Mouse (Mus musculus) lung, embryonic 14.5 days (tissue): ENCODE results near the gene 4930442H23Rik. TPM values are rescaled to one million over a fixed set of nuclear protein-coding genes. Genes with fewer than 3 reads are reported as not detected.
"Not testable (repeated sequence)": the region's sequence is repeated elsewhere in the genome, so short reads cannot be mapped to it uniquely, and the experiment has no call there.

Source experiments
- ATAC-seq: fragments of 200-750 bp; cut with Nextera tagmentation; 2 replicates; pipeline ENCODE4 v1.8.0; 2017; ENCODE audit warnings: mild to moderate bottlenecking, moderate TSS enrichment, moderate library complexity; ENCODE audit not compliant: insufficient read depth
- DNase-seq: peaks from one replicate; pipeline ENCODE4 v3.0.0-alpha.2; 2015
- H3K27ac ChIP-seq: fragments of 300-500 bp; sonication (generic); 2 replicates; pipeline ENCODE4 v1.5.1; 2014; ENCODE audit warnings: low read depth, mild to moderate bottlenecking, moderate library complexity
- H3K27me3 ChIP-seq: fragments of 300-500 bp; sonication (generic); 2 replicates; pipeline ENCODE4 v1.6.1; 2014; ENCODE audit warnings: low read length, control low read depth; ENCODE audit not compliant: insufficient read depth
- H3K36me3 ChIP-seq: fragments of 300-500 bp; sonication (generic); 2 replicates; pipeline ENCODE4 v1.6.1; 2014; ENCODE audit warnings: control low read depth; ENCODE audit not compliant: insufficient read depth
- H3K4me1 ChIP-seq: fragments of 300-500 bp; sonication (generic); 2 replicates; pipeline ENCODE4 v1.6.1; 2014; ENCODE audit warnings: antibody characterized with exemption, control low read depth; ENCODE audit not compliant: insufficient read depth
- H3K4me2 ChIP-seq: fragments of 300-500 bp; sonication (generic); 2 replicates; pipeline ENCODE4 v1.6.1; 2014; ENCODE audit warnings: mild to moderate bottlenecking
- H3K4me3 ChIP-seq: fragments of 300-500 bp; sonication (generic); 2 replicates; pipeline ENCODE4 v1.5.1; 2014; ENCODE audit warnings: low read depth, low read length
- H3K9ac ChIP-seq: fragments of 300-500 bp; sonication (generic); 2 replicates; pipeline ENCODE4 v1.6.1; 2014
- H3K9me3 ChIP-seq: fragments of 300-500 bp; sonication (generic); 2 replicates; pipeline ENCODE4 v1.6.1; 2016; ENCODE audit warnings: low read depth, low read length, control low read depth
- CTCF ChIP-seq: IDR thresholded peaks from 2 replicates; pipeline ENCODE4 v1.5.1; 2016; ENCODE audit warnings: antibody characterized with exemption, low read depth
- WGBS: fragments of 180-500 bp; shearing (Covaris S2); extraction: QIAGEN DNeasy Blood & Tissue Kit; methylation state at CpG from one replicate; pipeline ENCODE4 v1.1.7; 2014; 5-methylcytosine and 5-hydroxymethylcytosine counted together
- polyA plus RNA-seq: library from polyadenylated mRNA; unstranded; fragments of >200 nt; fragmentation: Nextera tagmentation; extraction: Ambion mirVana; gene quantifications from 2 replicates; pipeline ENCODE4 v1.2.1, GENCODE M21; 2014

Gene 4930442H23Rik
- polyA plus RNA-seq, 1 experiment from 2014 or later, result not detected

GRCm38 (mm10) chr10:81177491-81177925 is 6.1 kb downstream of the 4930442H23Rik start:
- ATAC-seq, result no peak
- DNase-seq, result peak; percentile 26
- H3K27ac ChIP-seq, result peak overlapping the region; percentile 94
- H3K4me2 ChIP-seq, result peak overlapping the region; percentile 89
- TF ChIP-seq CTCF, result no peak
- H3K27me3 ChIP-seq, result no peaks in the 10 kb centered on the region
- peak overlapping the region; percentile 99 for H3K9ac ChIP-seq
- peaks cover 56% of the 10 kb centered on the region for H3K36me3 ChIP-seq
- peaks cover 5% of the 10 kb centered on the region for H3K4me1 ChIP-seq
- peak overlapping the region; percentile 99 for H3K4me3 ChIP-seq
- no peaks in the 10 kb centered on the region for H3K9me3 ChIP-seq
- 7% methylated on average over 16 of the region's 16 CpGs for WGBS

DNA sequence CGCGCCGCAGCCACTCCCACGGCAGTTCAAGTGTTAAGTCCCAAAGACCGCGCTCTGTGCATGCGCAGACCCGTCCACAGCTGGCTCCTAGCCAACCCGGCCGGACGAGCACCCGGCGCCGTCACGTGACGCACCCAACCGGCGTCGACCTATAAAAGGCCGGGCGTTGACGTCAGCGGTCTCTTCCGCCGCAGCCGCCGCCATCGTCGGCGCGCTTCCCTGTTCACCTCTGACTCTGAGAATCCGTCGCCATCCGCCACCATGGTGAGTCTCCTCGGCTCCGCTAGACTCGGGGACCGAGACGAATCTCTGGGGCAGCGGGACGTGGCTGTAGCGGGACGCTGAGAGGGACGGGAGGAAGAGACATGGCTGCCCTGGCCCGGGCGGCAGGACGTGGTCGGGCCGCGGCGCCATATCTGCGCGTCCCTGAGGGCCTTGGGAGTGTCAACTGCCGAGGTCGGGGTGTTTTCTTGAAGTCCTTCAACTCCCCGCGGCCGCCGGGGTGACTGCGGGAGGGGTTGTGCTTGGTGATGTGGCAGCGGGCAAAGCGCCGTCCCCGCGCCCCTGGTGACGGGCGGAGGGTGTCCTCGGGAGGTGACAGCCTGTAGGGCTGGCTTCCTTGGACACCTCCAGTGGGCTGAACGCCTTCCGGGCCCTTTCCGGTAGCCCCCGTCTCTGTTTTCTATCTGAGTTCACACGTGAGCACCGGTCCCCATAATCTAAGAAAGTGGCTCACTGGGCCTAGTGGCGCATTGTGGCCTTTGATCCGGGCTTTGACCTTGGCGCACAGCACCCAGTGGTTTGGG is 7.0 kb downstream of the 4930442H23Rik start, which contains the start of gene Eef2:
Gene Eef2, plus strand, starts transcription at position 166 of the 806 bp plus-strand sequence.
- H3K9me3 ChIP-seq, result no peaks in the 10 kb centered on the region
- peaks cover 5% of the 10 kb centered on the region for H3K4me1 ChIP-seq
- TF ChIP-seq CTCF, result no peak
- H3K4me3 ChIP-seq, result peak within 1 kb of the TSS; percentile 99
- peak within 1 kb of the TSS; percentile 89 for H3K4me2 ChIP-seq
- H3K9ac ChIP-seq, result peak within 1 kb of the TSS; percentile 99
- under 1% methylated on average over 75 of the region's 77 CpGs for WGBS
- ATAC-seq (peak; percentile 77), DNase-seq (peak; percentile 100)
- peak within 1 kb of the TSS; percentile 94 for H3K27ac ChIP-seq
- H3K36me3 ChIP-seq, result peaks cover 48% of the 10 kb centered on the region
- H3K27me3 ChIP-seq, result no peaks in the 10 kb centered on the region

GRCm38 (mm10) chr10:81175936-81176465 is 7.6 kb downstream of the 4930442H23Rik start:
- Histone ChIP-seq H3K36me3 (peaks cover 41% of the 10 kb centered on the region), H3K27ac (peak overlapping the region; percentile 94), H3K27me3 (no peaks in the 10 kb centered on the region), H3K4me1 (peaks cover 5% of the 10 kb centered on the region), H3K9me3 (no peaks in the 10 kb centered on the region), H3K4me2 (peak overlapping the region; percentile 89), H3K4me3 (peak overlapping the region; percentile 99), H3K9ac (peak overlapping the region; percentile 28)
- 2% methylated on average over 13 of the region's 13 CpGs for WGBS
- no peak for DNase-seq
- no peak for TF ChIP-seq CTCF
- peak; percentile 4 for ATAC-seq

- Histone ChIP-seq H3K9ac (peak overlapping the region; percentile 45; the same call in 1 of the 2 replicates), H3K36me3 (peaks cover 34% of the 10 kb centered on the region), H3K27ac (peak overlapping the region; percentile 94), H3K4me2 (peak overlapping the region; percentile 89)
- not testable (repeated sequence) for H3K4me3 ChIP-seq, H3K27me3 ChIP-seq, H3K4me1 ChIP-seq, H3K9me3 ChIP-seq, ATAC-seq, DNase-seq
- WGBS, result 11% methylated on average over 4 of the region's 4 CpGs
Measured at GRCm38 (mm10) chr10:81175345-81175701, 8.3 kb downstream of the 4930442H23Rik start.

DNA sequence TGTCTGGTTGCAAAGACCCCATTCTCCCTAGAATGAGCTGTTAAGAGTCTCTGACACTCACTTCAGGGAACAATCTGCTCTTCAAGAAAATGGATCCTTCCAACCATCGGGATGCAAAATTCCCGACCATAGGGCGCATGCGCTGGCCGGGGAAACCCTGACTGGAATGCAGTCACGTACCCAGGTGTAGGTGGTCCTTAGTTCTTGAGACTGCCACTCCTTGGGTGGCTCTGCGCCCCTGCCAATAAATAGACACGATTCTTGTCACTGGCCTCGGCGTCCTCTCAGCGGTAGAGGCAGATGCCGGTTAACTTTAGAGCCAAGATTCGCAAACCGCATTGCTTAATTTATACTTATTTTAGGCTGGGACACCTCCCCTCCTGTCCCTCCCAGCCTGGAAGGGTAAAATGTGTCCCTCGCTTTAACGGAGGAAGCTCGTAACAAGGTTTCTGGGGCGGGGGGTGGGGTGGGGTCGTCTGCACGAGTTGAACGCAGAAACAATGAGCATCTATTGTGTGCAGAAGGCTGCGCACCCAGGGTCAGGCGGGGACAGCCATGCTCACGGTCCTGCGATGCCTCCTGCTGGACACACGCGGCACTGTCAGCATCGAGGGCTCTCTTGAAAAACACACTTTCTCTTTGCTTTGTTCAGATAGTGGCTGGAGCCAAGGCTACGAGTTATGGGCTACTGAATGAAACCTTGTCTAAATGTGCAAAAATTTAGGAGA is 8.9 kb downstream of the 4930442H23Rik start:
- H3K27ac ChIP-seq, result peak overlapping the region; percentile 94
- peak; percentile 96 for TF ChIP-seq CTCF
- 2% methylated on average over 29 of the region's 29 CpGs for WGBS
- peak overlapping the region; percentile 35 for H3K4me3 ChIP-seq
- H3K4me1 ChIP-seq, result peaks cover 5% of the 10 kb centered on the region
- DNase-seq (peak; percentile 93), ATAC-seq (peak; percentile 62)
- H3K27me3 ChIP-seq, result no peaks in the 10 kb centered on the region
- peak overlapping the region; percentile 45 for H3K9ac ChIP-seq
- no peaks in the 10 kb centered on the region for H3K9me3 ChIP-seq
- peak overlapping the region; percentile 89 for H3K4me2 ChIP-seq
- H3K36me3 ChIP-seq, result peaks cover 29% of the 10 kb centered on the region

DNA sequence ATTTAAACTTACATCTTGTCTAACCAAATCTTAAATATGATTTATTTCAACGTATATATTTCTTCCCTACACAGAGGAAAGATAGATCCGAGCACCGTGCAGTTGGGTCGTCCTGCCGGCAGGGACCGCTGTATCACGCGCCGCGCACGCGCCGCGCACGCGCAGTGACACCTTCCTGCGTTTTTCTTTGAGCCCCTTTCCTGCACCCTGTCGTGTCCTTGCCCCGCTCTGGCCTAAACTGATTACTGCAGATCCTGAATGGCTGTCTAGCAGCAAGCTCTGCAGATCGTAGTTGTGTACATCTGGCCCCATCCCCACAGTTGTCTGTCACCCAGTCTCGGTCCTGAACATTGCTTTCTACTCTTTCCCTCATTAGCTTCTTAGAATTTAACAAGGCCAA is 10.5 kb downstream of the 4930442H23Rik start:
- Histone ChIP-seq H3K4me1 (peaks cover 11% of the 10 kb centered on the region), H3K36me3 (peaks cover 12% of the 10 kb centered on the region), H3K4me2 (peak overlapping the region; percentile 41), H3K27ac (peak overlapping the region; percentile 72), H3K4me3 (no peak overlapping the region), H3K9ac (peak overlapping the region; percentile 17), H3K9me3 (no peaks in the 10 kb centered on the region), H3K27me3 (no peaks in the 10 kb centered on the region)
- ATAC-seq, result peak; percentile 8; the same call in 1 of the 2 replicates
- 6% methylated on average over 21 of the region's 21 CpGs for WGBS
- peak; percentile 91 for DNase-seq
- peak; percentile 88 for TF ChIP-seq CTCF

DNA sequence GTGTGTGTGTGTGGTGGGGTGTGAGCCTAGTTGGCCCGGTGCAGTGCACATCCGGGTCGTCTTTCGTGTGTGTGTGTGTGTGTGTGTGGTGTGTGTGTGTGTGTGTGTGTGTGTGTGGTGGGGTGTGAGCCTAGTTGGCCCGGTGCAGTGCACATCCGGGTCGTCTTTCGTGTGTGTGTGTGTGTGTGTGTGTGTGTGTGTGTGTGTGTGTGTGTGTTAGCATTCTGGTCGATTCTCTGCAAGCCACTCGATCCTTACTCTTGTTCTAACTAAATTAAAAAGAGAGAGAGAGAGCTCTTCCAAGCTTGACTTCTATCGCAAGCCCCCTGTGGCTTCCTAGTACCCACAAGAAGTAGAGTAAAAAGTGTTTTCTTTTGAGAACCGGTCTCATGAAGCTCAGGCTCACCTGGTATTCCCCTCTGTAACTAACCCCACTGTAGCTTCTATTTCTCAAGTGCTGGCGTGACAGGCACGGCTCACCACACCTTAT is 14.2 kb downstream of the 4930442H23Rik start:
- not testable (repeated sequence) for H3K9me3 ChIP-seq, H3K27ac ChIP-seq, ATAC-seq, H3K27me3 ChIP-seq, DNase-seq, H3K36me3 ChIP-seq, H3K4me3 ChIP-seq, H3K9ac ChIP-seq
- WGBS, result 28% methylated on average over 11 of the region's 14 CpGs
- Histone ChIP-seq H3K4me1 (peaks cover 10% of the 10 kb centered on the region), H3K4me2 (peak overlapping the region; percentile 18; the same call in 1 of the 2 replicates)
